Mouse (Mus musculus): ENCODE data around the gene Zbtb8os.

Zbtb8os gene

DNA sequence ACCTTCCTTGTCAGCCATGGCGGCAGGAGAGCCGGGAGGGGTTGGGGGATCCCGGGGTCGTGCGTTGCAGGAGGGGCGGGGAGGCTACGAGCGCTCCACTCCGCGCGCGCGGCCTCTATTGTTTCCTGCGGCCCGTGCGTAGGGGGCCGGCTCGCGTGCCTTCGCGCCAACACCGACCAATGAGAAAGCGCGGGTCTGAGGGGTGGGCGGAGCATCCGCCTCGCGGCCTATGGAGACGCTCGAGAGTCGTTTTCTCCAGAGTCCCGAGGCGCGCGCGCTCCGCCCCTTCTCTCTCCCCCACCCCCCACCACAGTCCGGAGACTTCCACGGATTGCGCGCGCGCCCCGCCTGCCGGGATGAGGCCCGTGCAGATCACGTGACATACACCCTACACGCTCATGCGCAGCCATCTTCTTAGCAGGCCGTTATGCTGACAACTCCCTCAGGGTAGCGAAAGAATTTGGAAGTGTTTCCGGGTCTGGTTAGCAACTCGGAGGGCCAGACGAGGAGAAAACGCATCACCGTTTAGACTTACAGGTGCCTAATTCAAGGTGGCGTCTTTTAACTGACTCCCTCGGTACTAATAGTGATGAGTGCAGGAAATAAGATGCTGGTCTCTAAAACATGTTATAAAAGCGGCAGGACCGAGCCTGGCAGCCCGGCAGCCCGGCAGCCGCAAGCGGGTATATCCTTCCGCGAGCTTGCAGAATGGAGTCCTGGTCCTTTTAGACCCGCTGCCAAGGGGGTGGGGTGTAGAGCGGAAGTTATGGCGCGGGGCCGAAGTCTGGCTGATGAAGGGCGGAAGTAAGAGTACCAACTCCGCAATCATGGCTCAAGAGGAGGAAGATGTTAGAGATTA is at the start of gene Zbtb8os, which contains the start of gene Rbbp4:
Zbtb8os (plus strand) TSS at position 480 of the 859 bp plus-strand sequence.
Rbbp4 (minus strand) TSS at position 155 of the 859 bp plus-strand sequence.
- DNase-seq (ENCODE audit: low spot score in 2 of 2) = peak; percentile 97 to 98

DNA sequence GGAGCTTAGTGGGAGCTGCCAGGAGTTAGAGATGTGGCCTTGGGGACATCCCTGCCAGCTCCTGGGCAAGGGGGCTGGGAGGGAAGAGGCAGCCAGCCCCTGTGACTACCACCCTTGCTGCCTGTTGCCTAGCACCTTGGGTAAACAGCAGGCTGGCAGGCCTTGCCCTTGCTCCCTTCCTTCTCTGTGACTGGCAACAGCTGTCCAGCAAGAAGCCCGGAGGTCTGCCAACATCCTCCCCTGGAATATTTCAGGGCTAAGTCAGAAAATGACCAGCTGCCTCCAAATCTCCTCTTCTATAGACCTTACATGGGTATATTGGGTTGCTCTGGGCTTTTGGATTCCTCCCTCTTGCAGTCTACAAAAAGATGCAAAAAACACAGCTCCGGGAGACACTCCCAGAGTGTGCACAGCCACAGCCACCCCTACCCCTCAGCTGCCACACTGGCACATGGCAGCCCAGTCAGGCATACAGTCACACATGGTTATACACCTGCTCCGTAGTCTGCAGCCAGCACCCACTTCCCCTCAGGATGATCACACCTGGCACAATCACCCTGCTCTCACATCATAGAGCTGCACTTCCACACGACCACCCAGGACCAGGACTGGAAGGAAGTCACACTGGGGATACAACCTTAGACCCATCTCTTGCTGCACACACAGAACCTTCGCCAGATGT is 49.4 kb upstream of the Zbtb8os start:
- no peak for DNase-seq (ENCODE audit: low spot score in 2 of 2)

DNA sequence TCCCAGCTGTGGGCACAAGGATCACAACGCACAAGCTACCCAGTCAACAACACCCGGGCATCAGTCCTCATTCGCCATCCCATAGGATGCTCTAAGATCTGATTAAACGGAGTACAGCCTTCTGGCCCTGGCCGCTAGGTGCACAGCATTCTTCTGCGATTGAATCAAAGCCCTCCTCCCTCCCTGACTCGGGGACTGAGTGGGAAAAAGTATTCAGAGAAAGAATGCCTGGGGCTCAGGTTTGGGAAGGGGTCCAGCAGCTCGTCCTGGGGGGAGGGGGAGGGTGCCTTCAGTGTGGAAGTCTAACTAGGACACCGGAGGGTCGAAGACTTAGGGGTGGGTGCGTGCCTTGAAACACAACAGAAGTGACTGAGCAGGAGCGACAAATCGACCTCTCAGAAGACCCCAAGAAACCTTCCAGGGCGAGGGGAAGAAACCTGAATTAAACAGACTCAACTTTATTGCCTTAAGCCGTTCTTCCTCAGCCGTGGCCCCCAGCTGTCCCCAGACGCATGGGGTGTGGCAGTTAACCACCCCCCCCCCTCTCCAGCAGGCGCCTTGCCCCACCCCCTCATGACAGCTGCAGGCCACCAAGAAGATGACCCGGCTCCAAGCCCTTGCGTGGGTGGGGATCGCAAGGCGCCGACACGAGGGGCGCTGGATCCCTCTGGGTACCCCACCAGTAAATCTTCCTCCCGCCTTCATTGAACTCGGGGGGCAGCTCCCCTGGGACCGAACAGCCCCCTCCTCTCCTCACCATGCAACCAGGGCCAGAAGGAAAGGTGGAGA is 48.6 kb upstream of the Zbtb8os start:
- DNase-seq (ENCODE audit: low spot score in 2 of 2) = no peak

DNA sequence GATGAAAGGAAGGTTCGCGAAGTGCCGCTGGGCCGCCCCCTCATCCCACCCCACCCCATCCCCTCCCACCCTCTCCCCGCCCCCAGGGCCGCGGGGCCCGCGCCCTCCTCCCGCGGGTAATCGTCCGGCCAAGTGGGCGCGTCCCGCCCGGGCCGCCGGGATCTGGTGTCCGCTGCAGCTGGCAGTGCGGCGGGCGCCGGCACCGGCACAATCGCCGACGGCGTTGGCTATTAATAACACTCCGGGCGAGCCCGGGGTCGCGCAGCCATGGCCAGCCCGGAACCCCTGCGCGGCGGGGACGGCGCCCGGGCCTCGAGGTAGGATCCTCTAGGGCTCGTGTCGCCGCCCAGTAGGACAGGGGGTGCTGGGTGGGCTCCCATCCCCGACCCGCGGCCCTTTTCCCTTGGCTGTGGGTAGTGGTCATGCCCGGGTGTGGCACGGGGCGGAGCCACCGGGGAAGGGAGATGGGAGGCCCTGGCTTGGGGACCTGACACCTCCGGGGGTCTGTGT is 48.0 kb upstream of the Zbtb8os start, which contains the start of gene Sync:
Sync (plus strand) TSS at position 146 of the 510 bp plus-strand sequence.
- DNase-seq (ENCODE audit: low spot score in 2 of 2) = no peak

DNA sequence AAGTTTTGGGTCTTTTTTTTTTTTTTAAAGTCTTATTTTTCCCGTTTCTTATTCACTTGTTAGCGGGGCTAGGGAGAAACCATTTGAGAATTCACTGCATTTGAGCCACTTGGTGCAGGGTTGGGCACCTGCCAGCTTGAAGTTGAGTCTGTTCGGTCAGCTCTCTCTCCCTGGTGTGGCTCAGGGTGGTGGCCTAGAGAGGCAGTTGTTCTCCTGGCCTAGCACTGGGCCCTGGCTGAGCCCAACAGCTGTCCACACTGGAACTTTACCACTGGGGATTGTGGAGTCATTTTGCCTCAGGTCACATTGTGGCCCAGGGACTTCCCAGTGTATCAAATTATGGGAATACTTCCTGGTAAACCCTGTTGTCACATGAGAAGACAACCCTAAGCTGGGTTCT is 47.4 kb upstream of the Zbtb8os start:
- no peak for DNase-seq (ENCODE audit: low spot score in 2 of 2)

DNA sequence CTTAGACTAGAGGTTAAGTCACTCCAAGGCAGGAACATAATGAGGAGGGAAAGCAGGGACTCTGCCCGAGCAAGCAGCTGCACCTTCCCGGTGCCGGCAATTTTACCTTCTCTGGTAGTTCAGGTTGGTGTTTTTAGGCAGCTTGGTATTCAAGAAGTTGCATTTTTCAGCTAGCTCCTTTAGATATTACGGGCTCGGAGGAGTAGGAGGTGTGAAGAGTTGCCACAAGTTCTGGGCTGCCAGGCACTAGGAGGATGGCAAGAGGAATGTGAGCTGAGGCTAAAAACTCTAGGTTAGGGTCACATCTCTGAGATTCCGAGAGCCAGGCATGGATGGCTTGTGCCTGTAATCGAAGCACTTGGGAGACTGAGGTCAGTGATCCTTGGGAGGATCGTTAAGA is 45.8 kb upstream of the Zbtb8os start:
- no peak for DNase-seq (ENCODE audit: low spot score in 2 of 2)

DNA sequence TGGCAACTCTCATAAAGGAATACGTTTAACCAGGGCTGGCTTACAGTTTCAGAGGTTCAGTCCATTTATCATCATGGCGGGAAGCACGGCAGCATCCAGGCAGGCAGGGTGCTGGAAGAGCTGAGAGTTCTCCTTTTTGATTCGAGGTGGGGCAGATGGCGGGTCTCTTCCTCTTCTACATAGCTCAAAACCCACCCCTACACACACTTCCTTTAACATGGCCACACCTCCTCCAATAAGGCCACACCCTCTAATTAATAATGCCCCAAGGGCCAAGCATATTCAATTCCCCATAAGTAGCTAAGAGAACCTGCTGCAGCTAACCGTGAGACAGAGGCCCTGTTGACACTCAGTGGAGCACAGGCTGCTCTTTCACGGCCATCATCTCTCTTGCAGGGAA is 42.7 kb upstream of the Zbtb8os start:
- no peak for DNase-seq (ENCODE audit: low spot score in 2 of 2)

DNA sequence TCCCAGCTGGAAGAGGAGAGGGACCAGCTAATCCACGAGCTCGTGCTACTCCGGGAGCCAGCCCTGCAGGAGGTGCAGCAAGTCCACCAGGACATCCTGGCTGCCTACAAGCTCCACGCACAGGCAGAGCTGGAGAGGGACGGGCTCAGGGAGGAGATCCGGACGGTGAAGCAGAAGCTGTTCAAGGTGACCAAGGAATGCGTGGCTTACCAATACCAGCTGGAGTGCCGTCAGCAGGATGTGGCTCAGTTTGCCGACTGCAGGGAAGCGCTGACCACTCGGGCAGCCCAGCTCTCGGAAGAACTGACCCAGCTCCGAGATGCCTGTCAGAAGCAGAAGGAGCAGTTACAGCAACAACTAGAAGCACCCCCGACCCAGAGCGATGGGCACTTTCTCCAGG is 41.8 kb upstream of the Zbtb8os start:
- no peak for DNase-seq (ENCODE audit: low spot score in 2 of 2)

DNA sequence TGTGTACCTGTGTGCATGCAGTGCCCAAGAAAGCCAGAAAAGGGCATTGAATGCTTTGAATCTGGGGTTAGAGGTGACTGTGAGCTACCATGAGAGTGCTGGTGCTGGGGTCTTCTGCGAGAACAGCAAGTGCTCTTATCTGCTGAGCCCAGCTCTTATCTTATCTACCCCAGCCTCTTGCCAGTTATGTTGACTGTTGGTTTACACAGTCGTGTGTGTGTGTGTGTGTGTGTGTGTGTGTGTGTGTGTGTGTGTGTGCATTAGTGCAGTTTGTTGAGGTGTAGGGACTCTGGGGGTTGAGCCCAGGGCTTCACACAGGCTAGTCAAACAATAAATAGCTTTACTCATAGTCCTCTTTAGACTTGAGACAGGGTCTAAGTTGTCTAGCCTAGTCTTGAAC is 40.3 kb upstream of the Zbtb8os start:
- no peak for DNase-seq (ENCODE audit: low spot score in 2 of 2)

DNA sequence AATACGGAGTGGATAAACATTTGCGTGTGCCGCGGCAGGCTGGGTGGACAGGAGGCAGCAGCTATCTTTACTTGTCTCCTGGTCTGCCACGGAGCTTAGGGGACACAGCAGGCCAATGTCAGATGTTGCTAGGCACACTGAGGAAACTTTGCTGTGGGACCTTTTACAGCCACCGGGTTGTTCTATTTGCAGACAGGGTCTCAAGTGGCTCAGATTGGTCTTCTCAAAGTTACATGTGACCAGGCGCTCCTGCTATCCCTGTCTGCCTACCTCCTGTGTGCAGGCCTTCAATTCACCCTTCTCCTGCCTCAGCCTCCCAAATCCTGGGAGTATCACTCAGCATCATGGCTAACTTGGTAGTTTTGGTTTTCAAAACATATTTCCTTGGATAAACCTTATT is 39.4 kb upstream of the Zbtb8os start:
- no peak for DNase-seq (ENCODE audit: low spot score in 2 of 2)

DNA sequence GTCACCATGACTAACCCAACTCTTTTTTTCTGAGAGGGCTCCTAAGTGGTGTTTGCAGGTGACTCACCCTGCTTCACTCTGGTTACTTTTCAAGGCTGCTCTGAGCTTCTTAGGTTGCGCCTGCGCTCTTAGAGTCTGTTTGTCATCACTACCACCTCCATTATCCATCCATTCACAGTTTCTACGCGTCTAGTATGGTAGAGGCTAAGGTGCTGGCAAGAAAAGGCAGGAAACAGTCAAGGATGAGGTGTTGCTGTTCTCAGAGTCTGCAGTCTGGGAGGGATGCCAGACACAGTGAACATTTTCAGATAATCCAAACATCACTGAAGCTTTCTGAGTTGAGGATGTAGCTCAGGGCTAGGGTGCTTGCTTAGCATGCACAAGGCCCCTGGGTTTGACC is 37.8 kb upstream of the Zbtb8os start:
- no peak for DNase-seq (ENCODE audit: low spot score in 2 of 2)

DNA sequence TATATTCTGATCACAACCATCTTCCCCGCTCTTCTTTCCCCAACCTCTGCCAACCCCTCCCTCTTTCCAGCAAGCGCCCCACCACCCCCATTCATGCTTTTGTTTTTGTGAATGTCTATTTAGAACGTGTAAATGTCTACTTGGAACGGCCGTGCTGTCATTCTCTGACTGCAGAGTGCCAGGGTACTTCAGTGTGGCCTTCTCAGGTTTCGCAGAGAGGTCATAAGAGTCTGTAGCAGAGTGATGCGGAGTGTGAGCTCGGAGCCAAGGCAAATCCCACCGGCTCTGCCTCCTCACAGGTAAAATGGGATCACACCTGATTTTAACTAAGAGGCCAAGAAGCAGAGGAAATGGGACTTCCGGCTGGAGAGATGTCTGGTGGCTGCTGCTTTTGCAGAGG is 36.4 kb upstream of the Zbtb8os start:
- no peak for DNase-seq (ENCODE audit: low spot score in 2 of 2)

DNA sequence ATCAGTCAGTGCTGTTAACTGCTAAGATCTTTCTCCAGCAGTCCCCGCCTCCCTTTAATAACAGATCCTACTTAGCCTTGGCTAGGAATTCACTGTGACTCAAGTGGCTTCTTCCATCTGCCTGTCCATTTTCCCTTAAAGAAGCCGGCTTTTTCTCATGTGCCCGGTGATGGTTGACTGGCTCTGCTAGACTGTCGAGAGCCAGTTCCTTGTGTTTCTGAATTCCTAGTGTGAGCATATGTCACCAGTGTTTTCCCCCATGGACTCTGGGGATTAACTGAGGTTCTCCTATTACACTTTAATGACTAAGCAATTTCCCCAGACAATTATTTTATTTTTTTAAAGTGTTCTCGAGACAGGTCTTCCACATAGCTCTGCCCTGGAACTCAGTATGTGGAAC is 32.1 kb upstream of the Zbtb8os start:
- DNase-seq (ENCODE audit: low spot score in 2 of 2) = no peak

DNA sequence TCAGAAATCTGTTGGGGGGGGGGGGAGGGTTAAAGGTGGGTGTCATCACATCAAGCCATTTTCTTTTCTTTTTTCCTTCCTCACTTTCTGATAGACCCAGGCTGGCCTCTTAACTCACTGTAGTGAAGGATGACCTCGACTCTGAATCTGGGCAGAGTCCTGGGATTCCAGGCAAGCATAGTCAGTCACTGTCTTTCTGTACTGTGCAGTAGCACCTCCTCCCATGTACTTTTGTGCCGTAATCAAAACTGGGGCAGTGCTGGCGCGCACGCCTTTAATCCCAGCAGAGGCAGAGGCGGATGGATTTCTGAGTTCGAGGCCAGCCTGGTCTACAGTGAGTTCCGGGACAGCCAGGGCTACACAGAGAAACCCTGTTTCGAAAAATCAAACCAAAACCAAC is 31.7 kb upstream of the Zbtb8os start:
- no peak for DNase-seq (ENCODE audit: low spot score in 2 of 2)

DNA sequence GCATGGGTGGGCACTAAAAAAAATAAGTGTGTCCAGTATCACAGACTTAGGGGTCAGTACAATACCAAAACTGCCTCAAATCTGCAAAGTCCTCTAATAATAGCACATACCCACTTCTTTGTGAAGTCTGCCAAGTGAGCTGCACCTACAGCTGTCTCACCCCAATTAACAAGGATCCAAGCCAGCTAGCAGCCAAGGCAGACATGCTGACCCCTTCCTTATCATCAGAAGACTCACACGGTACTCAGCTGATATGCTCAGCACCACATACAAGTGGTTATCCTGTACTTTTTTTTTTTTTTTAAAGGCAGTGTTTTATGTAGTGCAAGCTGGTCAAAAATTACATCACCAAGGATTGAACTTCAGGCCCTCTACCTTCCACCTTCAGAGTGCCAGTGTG is 31.2 kb upstream of the Zbtb8os start:
- no peak for DNase-seq (ENCODE audit: low spot score in 2 of 2)

DNA sequence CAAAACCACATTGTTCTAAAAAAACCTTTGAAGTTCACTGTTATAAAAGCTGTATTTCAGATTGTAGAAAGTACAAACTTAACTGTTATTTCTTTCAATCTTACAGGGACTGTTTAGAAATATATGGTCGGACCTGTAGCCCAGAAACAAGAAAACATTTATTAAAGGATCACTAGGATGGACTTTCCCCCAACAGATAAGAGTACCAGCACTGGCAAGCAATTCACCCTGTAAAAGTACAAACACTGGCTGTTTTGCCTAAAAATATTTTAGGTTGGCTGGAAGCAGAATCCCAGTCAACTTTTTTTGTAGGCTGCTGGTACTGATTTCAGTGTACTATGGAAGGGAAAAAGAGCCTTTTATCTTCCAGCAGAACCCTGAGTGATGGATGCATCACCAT is 27.6 kb upstream of the Zbtb8os start:
- no peak for DNase-seq (ENCODE audit: low spot score in 2 of 2)

DNA sequence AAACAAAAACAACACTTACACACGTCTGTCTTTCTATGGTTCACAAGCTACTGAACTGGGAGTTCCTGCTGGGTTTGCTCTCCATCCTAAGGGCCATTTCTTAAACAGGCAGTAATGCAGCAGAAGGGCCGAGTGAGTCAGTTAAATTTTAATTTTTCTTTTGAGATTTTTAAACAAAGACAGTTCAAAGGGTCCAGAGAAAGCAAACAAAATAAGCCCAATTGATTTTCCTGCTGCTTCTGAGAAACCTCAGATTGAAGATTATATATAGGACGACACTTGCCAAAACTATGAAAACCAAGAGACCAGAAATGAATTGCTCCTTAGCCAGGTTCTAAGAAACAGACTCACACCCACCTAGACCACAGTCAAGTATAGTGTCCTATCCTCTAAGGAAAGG is 21.6 kb upstream of the Zbtb8os start:
- no peak for DNase-seq (ENCODE audit: low spot score in 2 of 2)

DNA sequence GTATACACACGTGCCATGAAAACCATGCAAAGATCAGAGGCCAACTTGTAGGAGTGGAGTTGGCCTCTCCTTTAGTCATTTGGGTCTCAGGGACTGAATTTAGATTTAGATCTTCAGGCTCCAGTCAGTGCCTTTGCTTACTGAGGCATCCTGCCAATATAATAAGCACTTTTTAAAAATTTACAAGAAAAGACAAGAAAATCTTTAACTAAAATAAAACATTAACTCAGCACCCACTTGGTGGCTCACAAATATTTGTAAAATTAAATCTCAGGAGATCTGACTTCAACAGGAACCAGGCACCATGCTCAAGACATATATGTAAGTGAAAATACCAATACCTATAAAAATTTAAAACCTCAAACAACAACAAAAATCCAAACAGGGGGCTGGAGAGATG is 14.6 kb upstream of the Zbtb8os start:
- no peak for DNase-seq (ENCODE audit: low spot score in 2 of 2)

DNA sequence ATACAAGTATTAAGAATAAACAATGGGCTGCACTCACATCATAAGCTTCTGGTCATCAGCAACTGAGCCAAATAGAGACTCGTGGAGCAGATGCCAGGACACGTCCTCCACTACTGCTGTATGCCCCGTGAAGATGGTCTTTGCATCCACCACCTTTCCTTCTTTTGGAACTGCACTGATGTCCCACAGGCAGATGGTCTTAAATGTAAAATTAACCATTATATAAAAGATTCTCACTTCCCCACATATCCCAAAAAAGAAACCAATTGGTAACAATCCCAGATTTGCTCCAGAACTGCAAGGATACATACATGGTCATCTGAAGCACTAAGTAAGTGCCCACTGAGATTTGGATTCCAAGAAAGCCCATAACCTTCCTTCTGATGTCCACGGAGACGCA is 13.5 kb upstream of the Zbtb8os start:
- DNase-seq (ENCODE audit: low spot score in 2 of 2) = no peak

DNA sequence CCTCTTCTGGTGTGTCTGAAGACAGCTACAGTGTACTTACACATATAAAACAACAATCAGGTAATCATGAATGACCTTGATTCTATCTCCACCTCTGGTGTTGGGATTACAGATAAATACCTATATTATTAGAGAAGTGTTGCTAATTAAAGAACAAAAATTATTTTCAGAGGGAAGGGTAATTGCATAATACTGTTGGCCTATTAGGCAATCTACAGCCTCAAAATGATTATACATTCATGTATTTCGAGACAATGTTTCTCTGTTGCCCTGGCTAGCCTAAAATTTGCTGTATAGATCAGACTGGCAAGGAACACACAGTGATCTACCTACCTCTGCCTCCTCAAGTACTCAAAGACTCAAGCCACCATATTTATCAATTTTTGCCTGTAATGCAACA is 12.0 kb upstream of the Zbtb8os start:
- DNase-seq (ENCODE audit: low spot score in 2 of 2) = no peak

DNA sequence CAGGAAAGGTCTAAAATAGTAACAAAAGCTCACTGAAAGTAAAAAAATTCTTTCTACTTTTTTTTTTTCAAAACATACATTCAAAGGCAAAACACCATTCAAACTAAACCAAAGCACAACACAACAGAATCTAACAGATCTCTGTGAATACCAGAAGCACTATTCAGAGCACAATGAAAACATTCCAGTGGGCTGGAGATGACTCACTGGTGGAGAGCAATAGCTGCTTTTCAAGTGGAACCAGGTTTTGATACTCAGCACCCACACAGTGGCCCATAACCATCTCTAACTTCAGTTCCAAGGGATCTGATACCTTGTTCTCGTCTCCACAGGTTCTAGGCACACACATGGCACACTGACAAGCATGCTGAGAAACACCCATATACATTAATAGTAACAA is 10.7 kb upstream of the Zbtb8os start:
- DNase-seq (ENCODE audit: low spot score in 2 of 2) = no peak

DNA sequence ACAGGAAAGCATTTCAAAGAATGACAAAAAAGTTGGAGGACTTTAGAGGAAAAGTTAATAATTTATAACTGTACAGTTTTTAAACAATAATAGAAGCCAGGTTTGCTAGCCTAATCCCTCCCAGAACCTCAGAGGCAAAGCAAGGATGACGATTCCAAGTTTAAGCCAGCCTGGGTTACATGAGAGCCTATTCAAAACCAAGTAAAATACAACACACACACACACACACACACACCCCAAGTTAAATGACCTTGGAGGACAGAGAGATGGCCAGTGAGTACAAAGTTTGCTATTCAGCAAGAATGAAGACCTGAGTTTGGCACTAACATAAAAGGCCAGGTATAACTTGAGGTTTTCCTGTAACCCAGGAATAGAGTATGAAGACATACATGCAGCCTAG is 9.3 kb upstream of the Zbtb8os start:
- DNase-seq (ENCODE audit: low spot score in 2 of 2) = no peak
